Mouse (Mus musculus) intestine, embryonic 15.5 days (tissue): ENCODE results near the gene 4933415A04Rik. TPM values are rescaled to one million over a fixed set of nuclear protein-coding genes. Genes with fewer than 3 reads are reported as not detected.
A peak's percentile ranks its signal among the peaks of the same experiment; 100 is the strongest.

Experiments used
- ATAC-seq: fragments of 200-750 bp; cut with Nextera tagmentation; 2 replicates; pipeline ENCODE4 v1.8.0; 2017; ENCODE audit warnings: moderate TSS enrichment, moderate library complexity
- H3K27ac ChIP-seq: fragments of 300-500 bp; sonication (generic); 2 replicates; pipeline ENCODE4 v1.5.1; 2015; ENCODE audit warnings: mild to moderate bottlenecking, inconsistent platforms
- H3K27me3 ChIP-seq: fragments of 300-500 bp; sonication (generic); replicated peaks from 2 replicates; pipeline ENCODE4 v1.6.1; 2015; ENCODE audit warnings: inconsistent platforms
- H3K36me3 ChIP-seq: fragments of 300-500 bp; sonication (generic); 2 replicates; pipeline ENCODE4 v1.6.1; 2015; ENCODE audit warnings: inconsistent platforms
- H3K4me1 ChIP-seq: fragments of 300-500 bp; sonication (generic); replicated peaks from 2 replicates; pipeline ENCODE4 v1.6.1; 2015; ENCODE audit warnings: inconsistent platforms
- H3K4me2 ChIP-seq: fragments of 300-500 bp; sonication (generic); replicated peaks from 2 replicates; pipeline ENCODE4 v1.6.1; 2015; ENCODE audit warnings: mild to moderate bottlenecking, inconsistent platforms
- H3K4me3 ChIP-seq: fragments of 300-500 bp; sonication (generic); replicated peaks from 2 replicates; pipeline ENCODE4 v1.5.1; 2015; ENCODE audit warnings: inconsistent platforms
- H3K9ac ChIP-seq: fragments of 300-500 bp; sonication (generic); 2 replicates; pipeline ENCODE4 v1.6.1; 2015; ENCODE audit warnings: inconsistent platforms
- H3K9me3 ChIP-seq: fragments of 300-500 bp; sonication (generic); 2 replicates; pipeline ENCODE4 v1.6.1; 2016; ENCODE audit warnings: inconsistent platforms
- WGBS: fragments of 180-500 bp; shearing (Covaris S2); methylation state at CpG from one replicate; pipeline ENCODE4 v1.1.7; 2015; 5-methylcytosine and 5-hydroxymethylcytosine counted together
- polyA plus RNA-seq: library from polyadenylated mRNA; unstranded; fragments of >200 nt; fragmentation: Nextera tagmentation; extraction: Ambion mirVana; gene quantifications from 2 replicates; pipeline ENCODE4 v1.2.1, GENCODE M21; 2015

The 4933415A04Rik gene
- polyA plus RNA-seq, 1 experiment from 2014 or later: 4.4 TPM

GRCm38 (mm10) chr11:43577713-43578478 lies 8.9 kb upstream of the 4933415A04Rik start:
- Histone ChIP-seq H3K9me3 (no peaks in the 10 kb centered on the region), H3K9ac (no peak overlapping the region), H3K36me3 (peaks cover under 1% of the 10 kb centered on the region; the same call in 1 of the 2 replicates), H3K4me2 (no peak overlapping the region), H3K27me3 (no peaks in the 10 kb centered on the region), H3K27ac (0 out of 2 replicates have a peak overlapping the region, but pooled peaks have one; percentile 25), H3K4me3 (no peak overlapping the region), H3K4me1 (peaks cover 16% of the 10 kb centered on the region)
- 47% methylated on average over 11 of the region's 11 CpGs for WGBS
- ATAC-seq: peak; percentile 49; the same call in 1 of the 2 replicates

GRCm38 (mm10) chr11:43585211-43586005 lies 1.4 kb upstream of the 4933415A04Rik start:
- no peak for ATAC-seq
- H3K4me3 ChIP-seq: no peak overlapping the region
- no peaks in the 10 kb centered on the region for H3K9me3 ChIP-seq
- H3K36me3 ChIP-seq: peaks cover 15% of the 10 kb centered on the region
- WGBS: 93% methylated on average over 22 of the region's 22 CpGs
- H3K27me3 ChIP-seq: no peaks in the 10 kb centered on the region
- no peak overlapping the region for H3K27ac ChIP-seq
- no peak overlapping the region for H3K9ac ChIP-seq
- no peak overlapping the region for H3K4me2 ChIP-seq
- no peaks in the 10 kb centered on the region for H3K4me1 ChIP-seq

GRCm38 (mm10) chr11:43589530-43590072 lies 2.8 kb downstream of the 4933415A04Rik start:
- H3K9me3 ChIP-seq: no peaks in the 10 kb centered on the region
- peaks cover 11% of the 10 kb centered on the region; the same call in 1 of the 2 replicates for H3K36me3 ChIP-seq
- no peak overlapping the region for H3K27ac ChIP-seq
- no peak overlapping the region for H3K4me2 ChIP-seq
- no peak overlapping the region for H3K9ac ChIP-seq
- H3K4me1 ChIP-seq: no peaks in the 10 kb centered on the region
- no peaks in the 10 kb centered on the region for H3K27me3 ChIP-seq
- 48% methylated on average over 6 of the region's 6 CpGs for WGBS
- no peak for ATAC-seq
- no peak overlapping the region for H3K4me3 ChIP-seq

DNA sequence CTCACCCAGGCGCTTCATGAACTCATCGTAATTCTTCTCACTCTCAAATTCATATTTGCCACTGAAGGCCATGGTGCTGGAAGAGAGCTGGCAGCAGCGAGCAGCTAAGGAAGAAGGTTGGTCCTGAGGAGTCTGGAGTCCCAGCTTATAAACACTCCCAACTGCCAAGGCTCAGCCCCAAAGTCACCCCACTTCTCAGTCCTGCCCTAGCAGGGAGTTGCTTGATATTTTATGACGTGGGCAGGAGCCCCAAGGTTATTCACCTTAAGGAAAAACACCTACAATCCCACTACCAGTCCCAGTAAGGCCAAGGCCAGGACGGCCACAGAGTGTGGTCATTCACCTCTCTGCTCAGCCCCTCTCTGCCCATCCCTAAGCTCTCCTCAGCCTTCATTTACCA lies 14.6 kb downstream of the 4933415A04Rik start, which contains the start of gene Fabp6:
TSS of gene Fabp6 (minus strand) at position 101 of the 400 bp plus-strand sequence.
- H3K4me1 ChIP-seq: no peaks in the 10 kb centered on the region
- no peaks in the 10 kb centered on the region for H3K36me3 ChIP-seq
- no peak within 1 kb of the TSS for H3K9ac ChIP-seq
- no peaks in the 10 kb centered on the region for H3K9me3 ChIP-seq
- WGBS: 79% methylated on average over 5 of the region's 5 CpGs
- no peak within 1 kb of the TSS for H3K4me3 ChIP-seq
- H3K4me2 ChIP-seq: no peak within 1 kb of the TSS
- no peak within 1 kb of the TSS for H3K27ac ChIP-seq
- no peaks in the 10 kb centered on the region for H3K27me3 ChIP-seq
- ATAC-seq: no peak

DNA sequence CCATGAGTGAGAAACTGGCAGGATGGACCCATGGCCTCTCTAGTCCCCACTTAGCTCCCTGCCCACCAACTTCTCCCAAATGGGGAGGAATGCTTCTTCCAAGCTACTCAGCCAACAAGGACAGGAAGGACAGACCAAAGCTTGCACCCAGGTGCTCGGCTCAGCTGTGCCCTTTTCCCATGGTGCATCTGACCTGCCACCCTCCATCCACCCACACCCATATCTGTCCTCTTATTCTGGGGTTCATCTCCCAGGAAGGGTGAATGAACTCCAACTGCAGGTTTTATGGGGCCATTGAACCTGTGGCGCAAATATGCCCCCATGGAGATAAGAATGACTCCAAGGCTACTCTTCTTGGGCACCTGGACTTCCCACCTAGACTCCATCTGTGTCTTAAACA lies 17.4 kb downstream of the 4933415A04Rik start:
- no peak overlapping the region for H3K4me2 ChIP-seq
- no peak overlapping the region for H3K27ac ChIP-seq
- no peaks in the 10 kb centered on the region for H3K36me3 ChIP-seq
- H3K9me3 ChIP-seq: no peaks in the 10 kb centered on the region
- H3K4me1 ChIP-seq: no peaks in the 10 kb centered on the region
- H3K4me3 ChIP-seq: no peak overlapping the region
- H3K27me3 ChIP-seq: no peaks in the 10 kb centered on the region
- 89% methylated on average over 2 of the region's 2 CpGs for WGBS
- peak; percentile 58; the same call in 1 of the 2 replicates for ATAC-seq
- H3K9ac ChIP-seq: no peak overlapping the region

- Histone ChIP-seq H3K9ac (no peak overlapping the region), H3K4me2 (no peak overlapping the region), H3K4me1 (no peaks in the 10 kb centered on the region), H3K27ac (no peak overlapping the region), H3K27me3 (no peaks in the 10 kb centered on the region), H3K9me3 (no peaks in the 10 kb centered on the region), H3K4me3 (no peak overlapping the region), H3K36me3 (no peaks in the 10 kb centered on the region)
- WGBS: 88% methylated on average over 6 of the region's 6 CpGs
- no peak for ATAC-seq
Observed at GRCm38 (mm10) chr11:43604891-43605290, 18.1 kb downstream of the 4933415A04Rik start.

DNA sequence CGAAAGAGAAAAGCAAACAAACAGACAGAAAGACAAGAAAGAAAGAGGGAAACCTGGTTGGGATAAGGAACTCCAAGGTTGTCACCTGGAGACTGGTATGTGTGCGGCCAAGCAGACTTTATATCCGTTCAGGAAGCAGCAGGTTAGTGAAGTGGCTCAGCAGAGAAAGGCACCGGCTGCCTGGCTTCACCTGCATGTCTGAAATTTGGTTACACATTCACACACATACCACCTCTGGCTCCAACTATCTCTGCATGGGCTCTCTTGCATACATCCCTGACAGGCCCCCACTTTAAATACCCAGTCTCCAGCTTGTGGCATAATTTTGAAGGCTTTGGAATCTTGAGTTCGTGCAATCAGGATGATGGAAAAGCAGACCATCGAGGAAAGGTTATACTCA lies 19.0 kb downstream of the 4933415A04Rik start:
- WGBS: 86% methylated on average over 6 of the region's 6 CpGs
- no peaks in the 10 kb centered on the region for H3K27me3 ChIP-seq
- H3K9ac ChIP-seq: no peak overlapping the region
- H3K4me1 ChIP-seq: 0 out of 2 replicates have a peak, but pooled peaks cover 2% of the 10 kb centered on the region
- no peak overlapping the region for H3K27ac ChIP-seq
- no peaks in the 10 kb centered on the region for H3K9me3 ChIP-seq
- H3K4me2 ChIP-seq: no peak overlapping the region
- no peak overlapping the region for H3K4me3 ChIP-seq
- H3K36me3 ChIP-seq: no peaks in the 10 kb centered on the region
- ATAC-seq: no peak

- no peaks in the 10 kb centered on the region for H3K36me3 ChIP-seq
- no peaks in the 10 kb centered on the region for H3K27me3 ChIP-seq
- H3K4me1 ChIP-seq: peaks cover 9% of the 10 kb centered on the region
- WGBS: 88% methylated on average over 3 of the region's 3 CpGs
- no peak overlapping the region for H3K4me3 ChIP-seq
- H3K27ac ChIP-seq: no peak overlapping the region
- H3K9me3 ChIP-seq: no peaks in the 10 kb centered on the region
- no peak for ATAC-seq
- H3K4me2 ChIP-seq: no peak overlapping the region
- H3K9ac ChIP-seq: no peak overlapping the region
Observed at GRCm38 (mm10) chr11:43608440-43608839, 21.6 kb downstream of the 4933415A04Rik start.

GRCm38 (mm10) chr11:43610006-43610661 lies 23.3 kb downstream of the 4933415A04Rik start:
- Histone ChIP-seq H3K36me3 (no peaks in the 10 kb centered on the region), H3K27me3 (no peaks in the 10 kb centered on the region), H3K4me3 (no peak overlapping the region), H3K4me1 (peaks cover 9% of the 10 kb centered on the region), H3K27ac (no peak overlapping the region), H3K9ac (no peak overlapping the region), H3K4me2 (no peak overlapping the region), H3K9me3 (no peaks in the 10 kb centered on the region)
- ATAC-seq: peak; percentile 16
- 73% methylated on average over 10 of the region's 10 CpGs for WGBS

DNA sequence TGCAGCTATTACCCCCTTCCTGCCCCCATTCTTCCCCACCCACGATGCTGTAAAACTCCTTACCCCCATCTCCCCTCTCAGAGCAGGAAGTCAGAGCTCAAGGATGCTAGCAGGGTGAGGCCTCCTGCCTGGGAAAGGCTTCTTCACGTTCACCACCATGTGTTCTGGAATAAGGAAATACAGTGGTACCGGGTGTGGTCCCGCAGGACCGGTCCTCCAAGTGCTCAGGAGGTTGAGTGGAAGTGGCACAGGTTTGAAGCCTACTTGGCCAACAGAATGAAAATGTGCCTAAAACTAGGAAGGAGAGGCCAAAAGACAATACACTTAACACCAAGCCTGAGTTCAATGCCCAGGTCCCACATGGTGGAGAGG lies 23.8 kb downstream of the 4933415A04Rik start:
- no peak overlapping the region for H3K4me2 ChIP-seq
- peaks cover 9% of the 10 kb centered on the region for H3K4me1 ChIP-seq
- peak; percentile 64 for ATAC-seq
- no peak overlapping the region for H3K4me3 ChIP-seq
- no peaks in the 10 kb centered on the region for H3K9me3 ChIP-seq
- 49% methylated on average over 5 of the region's 5 CpGs for WGBS
- no peaks in the 10 kb centered on the region for H3K27me3 ChIP-seq
- H3K27ac ChIP-seq: no peak overlapping the region
- H3K36me3 ChIP-seq: no peaks in the 10 kb centered on the region
- H3K9ac ChIP-seq: no peak overlapping the region

GRCm38 (mm10) chr11:43612834-43613488 lies 26.1 kb downstream of the 4933415A04Rik start:
- H3K9me3 ChIP-seq: no peaks in the 10 kb centered on the region
- peak overlapping the region; percentile 23; the same call in 1 of the 2 replicates for H3K27ac ChIP-seq
- H3K4me2 ChIP-seq: no peak overlapping the region
- no peaks in the 10 kb centered on the region for H3K36me3 ChIP-seq
- H3K4me3 ChIP-seq: no peak overlapping the region
- WGBS: 27% methylated on average over 12 of the region's 12 CpGs
- H3K27me3 ChIP-seq: no peaks in the 10 kb centered on the region
- peaks cover 16% of the 10 kb centered on the region for H3K4me1 ChIP-seq
- no peak overlapping the region for H3K9ac ChIP-seq
- ATAC-seq: peak; percentile 75
